Mouse (Mus musculus) forebrain, embryonic 11.5 days (tissue): ENCODE measurements at regions not wholly inside any gene's neighbourhood (a gene's known extent, or its start where the extent isn't known, plus 50 kb on each side); places are given as distances from the start of the nearest gene placed in this dataset.

Experiments used
- ATAC-seq: fragments of 200-750 bp; cut with Nextera tagmentation; replicated peaks from 2 replicates; pipeline ENCODE4 v1.8.0; 2017; ENCODE audit warnings: moderate TSS enrichment; ENCODE audit not compliant: low FRiP score
- DNase-seq: peaks from one replicate; pipeline ENCODE4 v3.0.0-alpha.2; 2017; ENCODE audit warnings: low spot score
- H3K27ac ChIP-seq: fragments of 300-500 bp; sonication (generic); 2 replicates; pipeline ENCODE4 v1.5.1; 2014; ENCODE audit warnings: low read depth, low read length
- H3K27me3 ChIP-seq: fragments of 300-500 bp; sonication (generic); 2 replicates; pipeline ENCODE4 v1.6.1; 2014; ENCODE audit warnings: mild to moderate bottlenecking, low read length, mixed read lengths; ENCODE audit not compliant: control insufficient read depth, insufficient read depth
- H3K36me3 ChIP-seq: fragments of 300-500 bp; sonication (generic); 2 replicates; pipeline ENCODE4 v1.6.1; 2014; ENCODE audit warnings: mild to moderate bottlenecking, low read length, moderate library complexity, mixed read lengths; ENCODE audit not compliant: control insufficient read depth, insufficient read depth
- H3K4me1 ChIP-seq: fragments of 300-500 bp; sonication (generic); replicated peaks from 2 replicates; pipeline ENCODE4 v1.6.1; 2014; ENCODE audit warnings: low read length, mixed read lengths; ENCODE audit not compliant: control insufficient read depth, insufficient read depth
- H3K4me2 ChIP-seq: fragments of 300-500 bp; sonication (generic); 2 replicates; pipeline ENCODE4 v1.6.1; 2014; ENCODE audit warnings: low read depth, mild to moderate bottlenecking, low read length, moderate library complexity, mixed read lengths; ENCODE audit not compliant: severe bottlenecking
- H3K4me3 ChIP-seq: fragments of 300-500 bp; sonication (generic); 2 replicates; pipeline ENCODE4 v1.5.1; 2014; ENCODE audit warnings: low read depth, low read length
- H3K9ac ChIP-seq: fragments of 300-500 bp; sonication (generic); 2 replicates; pipeline ENCODE4 v1.6.1; 2014; ENCODE audit warnings: low read length
- H3K9me3 ChIP-seq: fragments of 300-500 bp; sonication (generic); 2 replicates; pipeline ENCODE4 v1.6.1; 2016; ENCODE audit warnings: low read length, mixed read lengths; ENCODE audit not compliant: control insufficient read depth
- WGBS: fragments of 180-500 bp; shearing (Covaris S2); extraction: QIAGEN DNeasy Blood & Tissue Kit; methylation state at CpG from one replicate; pipeline ENCODE4 v1.1.7; 2014; 5-methylcytosine and 5-hydroxymethylcytosine counted together

- no peak overlapping the region for H3K4me3 ChIP-seq
- WGBS = 79% methylated on average over 4 of the region's 4 CpGs
- no peaks in the 10 kb centered on the region for H3K9me3 ChIP-seq
- no peaks in the 10 kb centered on the region for H3K4me1 ChIP-seq
- no peak for DNase-seq
- no peak for ATAC-seq
- H3K9ac ChIP-seq = no peak overlapping the region
- H3K27me3 ChIP-seq = no peaks in the 10 kb centered on the region
- H3K4me2 ChIP-seq = no peak overlapping the region
- no peaks in the 10 kb centered on the region for H3K36me3 ChIP-seq
- no peak overlapping the region for H3K27ac ChIP-seq
These were observed 105.2 kb downstream of the Csl start for GRCm38 (mm10) chr10:99654284-99654683.

DNA sequence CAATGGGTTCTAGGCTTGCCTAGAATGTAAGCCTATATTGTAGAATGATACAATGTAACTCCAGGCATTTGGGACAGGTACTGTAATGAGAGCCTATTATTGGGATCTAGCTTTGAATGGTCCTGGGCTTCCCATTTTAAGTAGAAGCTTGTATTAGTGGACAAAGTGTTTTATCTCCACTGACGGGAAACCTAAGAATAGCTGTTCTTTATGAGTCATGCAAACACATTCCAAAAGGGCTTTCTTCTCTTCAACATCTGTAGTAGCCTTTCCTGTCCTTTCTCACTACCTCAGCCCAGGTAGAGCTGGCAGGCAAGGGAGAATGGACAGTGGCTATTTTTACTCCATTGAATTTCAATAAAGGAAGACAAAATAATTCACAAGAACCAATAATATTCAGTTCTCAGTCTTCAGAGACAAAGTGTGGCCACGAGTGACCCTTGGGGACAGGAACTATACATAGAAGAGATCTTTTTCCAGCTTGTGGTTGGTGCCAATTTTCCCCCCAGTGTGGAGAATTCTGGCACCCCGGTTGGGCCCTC, 82.8 kb downstream of the Csl start:
- Histone ChIP-seq H3K36me3 (no peaks in the 10 kb centered on the region), H3K9me3 (no peaks in the 10 kb centered on the region), H3K27me3 (no peaks in the 10 kb centered on the region), H3K4me3 (no peak overlapping the region), H3K9ac (no peak overlapping the region), H3K27ac (no peak overlapping the region), H3K4me2 (no peak overlapping the region), H3K4me1 (no peaks in the 10 kb centered on the region)
- DNase-seq (no peak), ATAC-seq (no peak)
- 79% methylated on average over 3 of the region's 3 CpGs for WGBS

GRCm38 (mm10) chr10:99678096-99678495, 81.4 kb downstream of the Csl start:
- WGBS = 63% methylated on average over 9 of the region's 9 CpGs
- H3K4me2 ChIP-seq = no peak overlapping the region
- H3K4me1 ChIP-seq = peaks cover 4% of the 10 kb centered on the region; the same call in 1 of the 2 replicates
- no peaks in the 10 kb centered on the region for H3K9me3 ChIP-seq
- H3K36me3 ChIP-seq = no peaks in the 10 kb centered on the region
- no peak for ATAC-seq
- no peak overlapping the region for H3K9ac ChIP-seq
- H3K4me3 ChIP-seq = no peak overlapping the region
- DNase-seq = no peak
- H3K27me3 ChIP-seq = no peaks in the 10 kb centered on the region
- no peak overlapping the region for H3K27ac ChIP-seq

- no peak for DNase-seq
- no peak for ATAC-seq
- no peak overlapping the region for H3K4me3 ChIP-seq
- no peaks in the 10 kb centered on the region for H3K36me3 ChIP-seq
- no peaks in the 10 kb centered on the region for H3K27me3 ChIP-seq
- H3K4me2 ChIP-seq = no peak overlapping the region
- peaks cover 4% of the 10 kb centered on the region; the same call in 1 of the 2 replicates for H3K4me1 ChIP-seq
- 84% methylated on average over 6 of the region's 6 CpGs for WGBS
- no peaks in the 10 kb centered on the region for H3K9me3 ChIP-seq
- no peak overlapping the region for H3K27ac ChIP-seq
- H3K9ac ChIP-seq = no peak overlapping the region
These were observed 79.6 kb downstream of the Csl start for GRCm38 (mm10) chr10:99679813-99680212.

DNA sequence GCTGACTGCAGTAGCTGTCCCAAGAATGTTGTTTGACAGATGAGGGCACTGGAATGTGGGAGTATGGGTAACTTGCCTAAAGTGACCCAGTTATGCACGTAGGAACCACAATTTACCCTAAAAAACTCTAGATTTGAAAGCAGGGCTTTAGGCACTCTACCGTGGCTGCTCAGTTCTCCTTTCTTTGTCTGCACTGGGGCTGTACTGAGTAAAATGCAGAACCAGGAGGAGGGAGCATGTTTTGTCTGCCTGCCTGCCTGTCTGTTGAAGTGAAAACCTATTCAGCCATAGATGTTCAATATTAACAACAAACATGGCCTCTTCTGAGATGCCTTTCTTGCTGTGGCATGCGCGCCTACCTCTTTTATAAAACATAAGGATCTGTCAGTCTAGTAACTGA, 77.5 kb downstream of the Csl start:
- Histone ChIP-seq H3K27me3 (no peaks in the 10 kb centered on the region), H3K9me3 (no peaks in the 10 kb centered on the region), H3K27ac (0 out of 2 replicates have a peak overlapping the region, but pooled peaks have one; percentile 21), H3K4me3 (no peak overlapping the region), H3K36me3 (no peaks in the 10 kb centered on the region), H3K4me1 (peaks cover 4% of the 10 kb centered on the region; the same call in 1 of the 2 replicates), H3K4me2 (no peak overlapping the region), H3K9ac (no peak overlapping the region)
- ATAC-seq (0 out of 2 replicates have a peak, but pooled peaks have one; percentile 31), DNase-seq (no peak)
- WGBS = 38% methylated on average over 4 of the region's 4 CpGs

DNA sequence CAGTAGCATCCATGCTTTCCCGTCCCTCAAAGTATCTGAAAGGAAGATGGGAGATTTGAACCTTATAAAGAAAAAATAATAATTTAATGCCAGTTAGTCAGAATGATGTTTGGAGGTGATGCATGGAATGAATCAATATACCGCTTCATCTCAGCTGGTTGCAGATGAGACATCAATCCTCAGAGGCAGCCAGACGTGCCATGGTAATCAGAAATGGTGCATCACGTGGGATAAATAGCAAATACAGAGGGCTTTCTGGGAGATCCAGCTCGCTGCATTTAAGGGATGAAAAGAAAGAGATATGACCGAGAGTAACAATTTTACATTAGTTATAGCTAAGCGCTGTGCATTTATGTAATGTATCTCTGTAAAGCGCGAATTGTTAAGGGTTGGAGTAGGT, 77.1 kb downstream of the Csl start:
- Histone ChIP-seq H3K27me3 (no peaks in the 10 kb centered on the region), H3K4me1 (peaks cover 4% of the 10 kb centered on the region; the same call in 1 of the 2 replicates), H3K9ac (no peak overlapping the region), H3K4me2 (no peak overlapping the region), H3K9me3 (no peaks in the 10 kb centered on the region), H3K4me3 (no peak overlapping the region), H3K36me3 (no peaks in the 10 kb centered on the region), H3K27ac (no peak overlapping the region)
- ATAC-seq = no peak
- 80% methylated on average over 9 of the region's 9 CpGs for WGBS
- DNase-seq = no peak

DNA sequence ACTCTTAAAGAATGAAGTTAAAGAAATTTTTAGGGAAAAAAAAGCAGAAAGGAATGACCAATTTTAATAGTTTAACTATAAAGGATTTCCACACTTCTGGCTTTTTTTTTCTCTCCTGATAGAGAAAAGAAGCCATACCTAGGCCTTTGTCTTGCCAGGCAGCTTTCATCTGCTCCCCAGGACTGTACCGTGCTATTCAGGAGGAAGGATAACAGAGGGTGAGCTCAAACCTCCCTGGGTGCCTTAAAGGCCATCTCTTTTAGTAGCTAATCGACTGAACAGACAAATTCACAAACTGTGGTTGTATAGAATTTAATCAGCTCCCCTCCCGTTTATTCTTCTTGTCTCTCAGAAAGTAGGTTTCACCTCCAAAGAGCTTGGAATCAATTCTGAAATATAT, 76.1 kb downstream of the Csl start:
- Histone ChIP-seq H3K27me3 (no peaks in the 10 kb centered on the region), H3K9me3 (no peaks in the 10 kb centered on the region), H3K4me2 (no peak overlapping the region), H3K27ac (no peak overlapping the region), H3K9ac (no peak overlapping the region), H3K4me3 (no peak overlapping the region), H3K36me3 (no peaks in the 10 kb centered on the region), H3K4me1 (peaks cover 4% of the 10 kb centered on the region; the same call in 1 of the 2 replicates)
- ATAC-seq (no peak), DNase-seq (no peak)
- WGBS = 13% methylated on average over 3 of the region's 3 CpGs

DNA sequence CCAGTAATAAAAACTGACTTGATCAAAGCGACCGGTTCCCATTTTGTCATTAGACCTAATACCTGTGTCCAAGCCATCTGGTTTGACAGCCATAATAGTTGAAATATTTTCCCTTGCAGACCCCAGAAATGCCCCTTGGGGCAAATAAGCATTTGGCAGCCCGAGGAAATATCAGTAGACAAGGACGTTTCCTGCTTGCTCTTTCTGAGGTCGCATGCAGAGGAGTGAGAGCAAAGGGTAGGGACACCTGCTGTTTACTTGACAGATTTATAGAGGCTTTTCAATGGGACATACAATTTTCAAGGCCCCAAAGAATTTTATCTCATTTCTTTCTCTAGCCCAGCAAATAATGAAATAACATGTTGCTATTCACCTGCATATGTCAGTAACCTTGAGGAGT, 73.5 kb downstream of the Csl start:
- H3K27me3 ChIP-seq = no peaks in the 10 kb centered on the region
- DNase-seq (no peak), ATAC-seq (no peak)
- H3K36me3 ChIP-seq = no peaks in the 10 kb centered on the region
- H3K9ac ChIP-seq = no peak overlapping the region
- no peak overlapping the region for H3K27ac ChIP-seq
- no peak overlapping the region for H3K4me3 ChIP-seq
- WGBS = 45% methylated on average over 5 of the region's 5 CpGs
- H3K9me3 ChIP-seq = no peaks in the 10 kb centered on the region
- peaks cover 4% of the 10 kb centered on the region; the same call in 1 of the 2 replicates for H3K4me1 ChIP-seq
- no peak overlapping the region for H3K4me2 ChIP-seq

- ATAC-seq = no peak
These were observed 72.4 kb downstream of the Csl start for GRCm38 (mm10) chr10:99687011-99687410.

More at GRCm38 (mm10) chr10:99687011-99687410, 72.4 kb downstream of the Csl start:
- 70% methylated on average over 4 of the region's 4 CpGs for WGBS
- no peak for DNase-seq
- H3K4me1 ChIP-seq = peaks cover under 1% of the 10 kb centered on the region; the same call in 1 of the 2 replicates
- H3K27me3 ChIP-seq = no peaks in the 10 kb centered on the region
- H3K4me2 ChIP-seq = no peak overlapping the region
- H3K27ac ChIP-seq = no peak overlapping the region
- H3K36me3 ChIP-seq = no peaks in the 10 kb centered on the region
- H3K9me3 ChIP-seq = no peaks in the 10 kb centered on the region
- H3K9ac ChIP-seq = no peak overlapping the region
- no peak overlapping the region for H3K4me3 ChIP-seq
